Mouse (Mus musculus) mature B cell (primary cell): ENCODE measurements around the gene Lmod1.

Source experiments
- in situ Hi-C: fragments of 300-500 bp; cut with MboI; formaldehyde crosslinking; loops from 2 replicates; pipeline ENCODE4 v1.14.3; 2019

Gene Lmod1

DNA sequence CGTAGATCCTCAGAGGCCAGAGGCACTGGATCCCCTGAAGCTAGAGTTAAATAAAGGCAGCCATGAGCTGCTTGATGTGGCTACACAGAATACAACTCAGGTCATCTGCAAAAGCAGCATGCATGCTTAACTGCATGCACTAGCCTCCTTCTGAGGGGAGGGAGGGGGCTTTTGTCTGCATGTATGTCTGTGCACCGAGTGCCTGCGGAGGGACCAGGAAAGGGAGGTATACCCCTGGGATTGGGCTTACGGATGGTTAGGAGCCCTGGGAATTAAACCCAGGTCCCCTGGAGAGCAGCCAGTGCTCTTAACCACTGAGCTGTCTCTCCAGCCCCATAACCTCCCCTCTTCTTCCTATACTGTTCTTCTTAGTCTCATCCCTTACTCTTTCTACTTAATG lies 87.5 kb downstream of the Lmod1 start:
- in situ Hi-C loops: no loop called here

DNA sequence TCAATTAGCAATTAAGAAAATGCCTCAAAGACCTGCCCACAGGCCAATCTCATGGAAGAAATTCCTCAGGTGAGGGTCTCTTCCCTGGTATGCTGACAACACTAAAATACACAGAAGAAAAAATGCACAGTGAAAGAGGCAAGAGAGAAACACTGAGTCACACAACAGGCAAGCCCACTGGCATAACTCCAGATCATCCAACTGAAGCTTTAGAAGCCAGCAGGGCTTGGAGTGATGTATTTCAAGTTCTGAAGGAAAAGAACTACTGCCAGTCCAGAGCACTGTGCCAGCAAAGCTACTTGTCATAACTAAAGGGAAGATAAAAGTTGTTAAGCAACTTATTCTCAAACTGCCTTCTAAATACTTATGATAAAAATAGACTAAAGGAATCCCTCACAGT lies 89.4 kb downstream of the Lmod1 start:
- in situ Hi-C loops: no loop called here
